Mouse (Mus musculus) small intestine, adult 2 months (tissue): ENCODE results near the gene Ccdc162.

Source experiments
- CTCF ChIP-seq: fragments of 200-500 bp; IDR thresholded peaks from 2 replicates; pipeline ENCODE4 v1.5.1; 2012; ENCODE audit warnings: low read depth, mild to moderate bottlenecking, control low read depth, inconsistent platforms, low read length, moderate library complexity, mixed read lengths; ENCODE audit not compliant: insufficient replicate concordance, insufficient read length; ENCODE audit errors: extremely low read depth
- POLR2A ChIP-seq: fragments of 200-500 bp; IDR thresholded peaks from 2 replicates; pipeline ENCODE4 v1.6.1; 2012; ENCODE audit warnings: low read depth, mild to moderate bottlenecking, control low read depth, inconsistent platforms, low read length, moderate library complexity

DNA sequence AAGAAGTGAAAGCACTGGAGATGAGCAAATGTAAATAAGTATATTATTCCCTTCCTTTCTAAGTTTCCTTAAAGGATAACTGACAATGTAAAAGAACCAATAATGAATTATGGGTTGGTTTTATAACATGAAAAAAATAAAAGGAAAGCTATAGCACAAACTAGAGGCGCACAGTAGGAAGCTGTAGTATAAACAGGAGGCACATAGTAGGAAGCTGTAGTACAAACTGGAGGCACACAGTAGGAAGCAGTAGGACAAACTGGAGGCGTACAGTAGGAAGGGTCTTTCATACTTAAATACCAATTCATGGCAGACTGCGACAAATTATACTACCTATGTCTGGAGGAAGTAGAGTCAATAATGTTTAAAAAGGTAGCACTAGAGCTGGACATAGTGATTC is 16.8 kb upstream of the Ccdc162 start:
- TF ChIP-seq CTCF (no peak), POLR2A (no peak)
